Mouse (Mus musculus): ENCODE measurements around the gene Soat2. TPM values are rescaled to one million over a fixed set of nuclear protein-coding genes. Genes with fewer than 3 reads are reported as not detected.
A peak's percentile ranks its signal among the peaks of the same experiment; 100 is the strongest.

Soat2 gene
- polyA plus RNA-seq, 1 experiment from 2014 or later = 31.0 TPM

DNA sequence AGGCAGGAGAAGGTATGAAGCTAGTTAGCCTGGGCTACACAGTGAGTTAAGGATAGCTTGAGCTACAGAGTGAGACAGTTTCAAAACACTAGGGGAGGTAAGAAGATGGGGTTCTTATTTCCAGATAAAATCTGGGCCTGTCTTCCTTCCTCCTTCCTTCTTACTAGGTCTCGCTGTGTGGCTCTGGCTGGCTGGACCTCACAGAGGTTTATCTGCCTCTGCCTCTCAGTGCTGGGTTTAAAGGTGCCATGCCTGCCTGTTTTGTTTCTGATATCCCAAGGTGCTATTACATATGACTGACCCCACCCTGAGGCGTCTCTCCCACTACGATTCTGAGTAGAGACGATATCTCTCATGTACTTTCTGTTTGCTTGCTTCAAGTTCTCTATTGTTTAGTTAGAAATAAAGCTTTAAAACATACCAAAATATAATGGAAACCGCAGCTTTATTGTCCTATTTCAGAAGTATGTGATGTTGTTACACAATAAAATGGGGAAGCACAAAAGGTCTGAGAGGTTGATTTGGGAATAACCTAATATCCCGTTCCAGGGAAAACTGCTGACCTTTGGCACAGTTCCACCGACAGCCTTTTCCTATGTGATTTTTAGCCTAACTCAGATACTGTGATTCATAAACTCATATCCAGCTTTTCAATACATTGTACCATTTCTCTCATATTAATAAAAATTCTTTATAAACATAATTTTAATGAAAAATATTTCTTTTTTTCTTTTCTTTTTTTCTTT, 26.4 kb downstream of the Soat2 start:
- peak; percentile 50; the same call in 1 of the 2 replicates for ATAC-seq (ENCODE audit: low read depth)
- Histone ChIP-seq H3K9ac (no peak overlapping the region), H3K4me3 (replicated peaks) (no peak overlapping the region), H3K4me1 (replicated peaks) (peaks cover 28% of the 10 kb centered on the region), H3K27me3 (no peaks in the 10 kb centered on the region), H3K4me2 (no peak overlapping the region), H3K9me3 (replicated peaks) (no peaks in the 10 kb centered on the region), H3K27ac (no peak overlapping the region), H3K36me3 (peaks cover 4% of the 10 kb centered on the region; the same call in 1 of the 2 replicates)
- no peak for DNase-seq
- WGBS (ENCODE audit: insufficient replicate concordance) = 45% methylated on average over 7 of the region's 7 CpGs

DNA sequence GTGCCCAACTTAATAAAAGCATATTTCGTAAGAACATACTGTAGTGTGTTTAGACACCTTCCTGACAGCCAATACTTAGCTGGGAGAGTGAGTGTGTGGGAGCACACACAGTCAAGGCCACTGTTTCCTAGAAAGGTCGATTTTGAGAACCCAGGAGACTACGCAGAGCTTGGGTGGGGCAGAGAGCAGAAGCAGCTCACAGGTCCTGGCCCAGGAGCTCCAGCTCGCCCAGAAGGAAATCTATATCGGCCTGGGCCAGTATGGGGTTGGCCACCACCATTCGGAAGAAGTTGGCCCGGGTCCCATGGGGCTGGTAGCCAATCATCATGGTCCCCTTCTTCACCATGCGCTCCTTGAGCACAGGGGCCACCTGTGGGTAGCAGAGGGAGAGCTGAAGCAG, 27.1 kb downstream of the Soat2 start:
- Histone ChIP-seq H3K36me3 (peaks cover 4% of the 10 kb centered on the region; the same call in 1 of the 2 replicates), H3K27ac (no peak overlapping the region), H3K4me2 (no peak overlapping the region), H3K9ac (no peak overlapping the region; the same call in 1 of the 2 replicates), H3K4me1 (replicated peaks) (peaks cover 28% of the 10 kb centered on the region), H3K9me3 (replicated peaks) (no peaks in the 10 kb centered on the region), H3K4me3 (replicated peaks) (no peak overlapping the region), H3K27me3 (no peaks in the 10 kb centered on the region)
- no peak for ATAC-seq (ENCODE audit: low read depth)
- 75% methylated on average over 8 of the region's 8 CpGs for WGBS (ENCODE audit: insufficient replicate concordance)
- DNase-seq = no peak

DNA sequence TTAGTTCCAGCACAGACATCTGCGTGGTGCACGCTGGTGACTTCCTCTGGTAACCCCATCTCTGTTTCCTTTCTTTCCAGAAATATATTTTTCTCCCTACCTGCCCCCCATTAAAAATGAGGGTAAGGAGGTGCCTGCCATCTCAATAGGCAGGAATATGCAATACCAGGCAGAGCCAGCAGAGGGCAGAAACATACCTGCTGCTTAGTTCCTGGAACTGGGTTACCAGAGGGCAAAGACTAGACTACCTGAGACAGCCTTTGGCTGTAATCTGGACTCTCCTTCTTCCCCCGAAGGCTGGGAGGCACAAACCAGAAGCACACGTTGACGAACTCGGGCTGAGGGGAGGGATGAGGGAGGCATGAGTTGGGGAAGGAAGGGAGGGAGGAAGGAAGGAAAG, 28.0 kb downstream of the Soat2 start:
- WGBS (ENCODE audit: insufficient replicate concordance) = 10% methylated on average over 6 of the region's 6 CpGs
- no peaks in the 10 kb centered on the region for H3K9me3 ChIP-seq (replicated peaks)
- peaks cover 4% of the 10 kb centered on the region; the same call in 1 of the 2 replicates for H3K36me3 ChIP-seq
- ATAC-seq (ENCODE audit: low read depth) (peak; percentile 33; the same call in 1 of the 2 replicates), DNase-seq (peak; percentile 53)
- no peak overlapping the region for H3K27ac ChIP-seq
- no peak overlapping the region for H3K9ac ChIP-seq
- no peak overlapping the region for H3K4me3 ChIP-seq (replicated peaks)
- no peak overlapping the region for H3K4me2 ChIP-seq
- peaks cover 28% of the 10 kb centered on the region for H3K4me1 ChIP-seq (replicated peaks)
- H3K27me3 ChIP-seq = no peaks in the 10 kb centered on the region

DNA sequence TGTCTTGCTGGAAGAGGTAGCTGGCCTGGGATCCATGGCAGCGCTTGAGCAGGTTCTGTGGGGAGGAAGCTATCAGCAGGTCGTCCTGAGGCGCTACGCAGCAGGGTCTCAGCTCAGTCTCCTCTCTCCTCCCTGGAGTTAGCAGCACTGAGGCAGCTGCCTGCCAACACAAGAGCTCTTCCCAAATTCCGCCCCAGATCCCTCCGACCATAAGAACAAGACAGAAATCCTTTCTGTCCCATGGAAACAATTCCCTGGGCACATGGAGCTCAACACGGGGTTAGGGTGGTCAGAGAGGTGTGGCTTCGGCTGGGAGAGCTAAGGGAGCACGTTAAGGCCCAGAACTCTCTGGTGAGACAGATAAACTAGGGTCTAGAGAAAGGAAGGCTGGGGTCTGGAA, 28.8 kb downstream of the Soat2 start:
- H3K4me3 ChIP-seq (replicated peaks) = no peak overlapping the region
- H3K27me3 ChIP-seq = no peaks in the 10 kb centered on the region
- no peak for DNase-seq
- H3K4me1 ChIP-seq (replicated peaks) = peaks cover 28% of the 10 kb centered on the region
- H3K9ac ChIP-seq = no peak overlapping the region
- no peak for ATAC-seq (ENCODE audit: low read depth)
- no peaks in the 10 kb centered on the region for H3K9me3 ChIP-seq (replicated peaks)
- WGBS (ENCODE audit: insufficient replicate concordance) = 77% methylated on average over 9 of the region's 9 CpGs
- peaks cover 4% of the 10 kb centered on the region; the same call in 1 of the 2 replicates for H3K36me3 ChIP-seq
- H3K4me2 ChIP-seq = no peak overlapping the region
- no peak overlapping the region for H3K27ac ChIP-seq

DNA sequence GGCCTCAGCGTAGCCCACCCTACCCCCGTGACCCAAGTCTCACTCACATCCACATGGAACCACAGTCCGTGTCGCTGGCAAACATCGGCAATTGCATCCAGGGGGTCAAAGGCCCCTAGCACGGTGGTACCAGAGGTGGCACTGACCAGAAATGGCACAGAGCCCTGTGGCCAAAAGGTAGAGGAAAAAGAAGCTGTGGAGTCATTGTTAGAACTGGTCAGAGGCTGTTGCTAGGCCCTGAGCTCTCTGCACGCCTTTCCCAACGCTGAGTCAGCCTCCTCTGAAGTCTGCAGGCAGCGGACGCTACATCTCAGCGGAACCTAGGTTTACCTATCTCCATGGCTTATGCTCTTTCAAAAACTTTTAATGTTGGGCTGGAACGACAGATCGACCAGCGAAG, 29.6 kb downstream of the Soat2 start:
- WGBS (ENCODE audit: insufficient replicate concordance) = 82% methylated on average over 14 of the region's 14 CpGs
- Histone ChIP-seq H3K4me1 (replicated peaks) (peaks cover 28% of the 10 kb centered on the region), H3K36me3 (peaks cover 8% of the 10 kb centered on the region; the same call in 1 of the 2 replicates), H3K27ac (no peak overlapping the region), H3K9ac (no peak overlapping the region), H3K9me3 (replicated peaks) (no peaks in the 10 kb centered on the region), H3K27me3 (no peaks in the 10 kb centered on the region), H3K4me3 (replicated peaks) (no peak overlapping the region), H3K4me2 (no peak overlapping the region)
- no peak for ATAC-seq (ENCODE audit: low read depth)
- DNase-seq = no peak

DNA sequence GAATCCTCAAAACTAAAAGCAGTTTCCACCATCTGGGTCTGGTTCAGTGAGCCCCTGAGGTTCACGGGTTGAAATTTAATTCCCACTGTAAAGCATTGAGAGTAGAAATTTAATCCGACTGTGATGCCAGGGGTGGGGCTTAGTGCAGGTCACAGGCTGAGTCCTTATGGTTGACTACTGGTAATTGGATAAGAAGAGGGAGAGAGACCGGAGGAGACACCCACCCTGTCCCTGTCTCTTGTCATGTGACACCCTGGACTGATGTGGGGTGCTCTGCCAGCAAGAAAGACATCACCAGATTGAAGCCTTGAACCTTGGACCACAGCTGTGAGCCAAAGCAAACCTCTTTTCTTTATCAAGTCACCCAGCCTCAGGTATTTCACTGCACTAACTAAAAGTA, 32.8 kb downstream of the Soat2 start:
- WGBS (ENCODE audit: insufficient replicate concordance) = 72% methylated on average over 3 of the region's 3 CpGs
- DNase-seq = no peak
- ATAC-seq (ENCODE audit: low read depth) = no peak

DNA sequence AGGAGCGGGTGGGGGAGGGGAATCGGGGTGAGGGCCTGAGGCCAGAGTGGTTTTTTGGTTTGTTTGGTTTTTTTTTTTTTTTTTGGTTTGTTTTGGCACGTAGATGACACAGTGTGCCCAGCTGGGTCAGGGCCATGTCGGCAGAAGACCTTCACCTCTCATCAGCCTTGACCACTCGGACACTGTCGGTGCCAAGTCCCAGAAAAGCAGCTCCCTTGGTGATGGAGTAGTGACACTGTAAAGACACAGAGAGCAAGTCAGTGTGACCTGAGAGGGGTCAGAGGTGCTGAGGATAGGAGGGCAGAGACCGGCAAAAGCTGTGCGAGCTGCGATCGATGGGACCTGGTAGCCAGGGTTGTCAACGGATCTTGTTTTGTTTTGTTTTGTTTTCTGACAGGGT, 35.9 kb downstream of the Soat2 start:
- peaks cover 22% of the 10 kb centered on the region for H3K4me1 ChIP-seq (replicated peaks)
- 70% methylated on average over 11 of the region's 11 CpGs for WGBS (ENCODE audit: insufficient replicate concordance)
- no peak overlapping the region for H3K4me2 ChIP-seq
- no peaks in the 10 kb centered on the region for H3K27me3 ChIP-seq
- ATAC-seq (ENCODE audit: low read depth) (peak; percentile 52), DNase-seq (no peak)
- no peak overlapping the region for H3K9ac ChIP-seq
- H3K4me3 ChIP-seq (replicated peaks) = no peak overlapping the region
- H3K27ac ChIP-seq = peak overlapping the region; percentile 43; the same call in 1 of the 2 replicates
- no peaks in the 10 kb centered on the region for H3K9me3 ChIP-seq (replicated peaks)
- 0 out of 2 replicates have a peak, but pooled peaks cover 4% of the 10 kb centered on the region for H3K36me3 ChIP-seq

More for the DNA sequence above, 32.8 kb downstream of the Soat2 start:
- Histone ChIP-seq H3K4me1 (replicated peaks) (peaks cover 11% of the 10 kb centered on the region), H3K9ac (no peak overlapping the region), H3K9me3 (replicated peaks) (no peaks in the 10 kb centered on the region), H3K4me3 (replicated peaks) (no peak overlapping the region), H3K27ac (no peak overlapping the region), H3K36me3 (0 out of 2 replicates have a peak, but pooled peaks cover 4% of the 10 kb centered on the region), H3K4me2 (no peak overlapping the region), H3K27me3 (no peaks in the 10 kb centered on the region)

DNA sequence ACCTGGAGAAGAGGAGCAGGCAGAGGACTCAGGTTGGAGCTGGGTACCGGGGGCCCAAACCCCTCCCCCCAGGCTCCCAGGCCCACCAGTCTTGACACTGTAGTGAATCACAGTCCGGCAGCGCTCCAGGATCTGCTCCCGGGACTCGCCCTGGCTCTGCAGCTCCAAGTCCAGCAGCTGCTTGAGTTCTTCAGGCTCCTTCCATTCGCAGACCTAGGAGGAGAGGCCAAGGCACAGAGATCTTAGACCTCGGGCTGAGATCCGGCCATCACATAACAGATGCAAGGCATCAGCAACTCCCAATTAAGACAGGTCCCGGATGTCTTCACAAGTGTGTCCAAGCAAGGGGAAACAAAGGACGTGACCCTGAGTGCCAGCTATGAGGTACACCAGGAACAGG, 37.8 kb downstream of the Soat2 start:
- Histone ChIP-seq H3K4me1 (replicated peaks) (peaks cover 35% of the 10 kb centered on the region), H3K36me3 (0 out of 2 replicates have a peak, but pooled peaks cover 4% of the 10 kb centered on the region), H3K4me2 (0 out of 2 replicates have a peak overlapping the region, but pooled peaks have one; percentile 21), H3K27ac (no peak overlapping the region), H3K9me3 (replicated peaks) (no peaks in the 10 kb centered on the region), H3K9ac (0 out of 2 replicates have a peak overlapping the region, but pooled peaks have one; percentile 38), H3K4me3 (replicated peaks) (no peak overlapping the region), H3K27me3 (no peaks in the 10 kb centered on the region)
- 74% methylated on average over 10 of the region's 10 CpGs for WGBS (ENCODE audit: insufficient replicate concordance)
- DNase-seq = no peak
- ATAC-seq (ENCODE audit: low read depth) = no peak

DNA sequence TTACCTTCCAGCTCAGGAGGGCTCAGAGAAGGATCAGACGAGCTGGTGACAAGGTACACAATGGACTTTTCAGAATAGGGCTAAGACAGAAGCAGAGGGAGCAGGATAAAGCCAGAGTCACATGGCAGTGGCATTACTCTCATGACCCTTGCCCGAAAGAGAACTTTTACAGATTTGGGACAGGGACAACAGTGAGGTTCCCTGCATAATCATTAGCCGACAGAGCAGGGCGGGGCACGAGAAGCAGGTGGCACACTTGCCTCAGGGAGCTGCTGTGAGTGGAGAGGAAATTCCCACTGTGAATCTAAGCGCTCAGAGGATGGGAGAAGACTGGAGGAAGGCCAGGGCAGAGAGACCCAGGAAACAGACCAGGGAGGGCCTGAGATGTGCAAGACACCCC, 38.6 kb downstream of the Soat2 start:
- DNase-seq (no peak), ATAC-seq (ENCODE audit: low read depth) (no peak)
- H3K4me2 ChIP-seq = 0 out of 2 replicates have a peak overlapping the region, but pooled peaks have one; percentile 21
- H3K9ac ChIP-seq = no peak overlapping the region
- no peaks in the 10 kb centered on the region for H3K27me3 ChIP-seq
- no peaks in the 10 kb centered on the region for H3K9me3 ChIP-seq (replicated peaks)
- H3K27ac ChIP-seq = peak overlapping the region; percentile 29; the same call in 1 of the 2 replicates
- H3K4me3 ChIP-seq (replicated peaks) = no peak overlapping the region
- peaks cover 38% of the 10 kb centered on the region for H3K4me1 ChIP-seq (replicated peaks)
- WGBS (ENCODE audit: insufficient replicate concordance) = 57% methylated on average over 6 of the region's 6 CpGs
- 0 out of 2 replicates have a peak, but pooled peaks cover 4% of the 10 kb centered on the region for H3K36me3 ChIP-seq

DNA sequence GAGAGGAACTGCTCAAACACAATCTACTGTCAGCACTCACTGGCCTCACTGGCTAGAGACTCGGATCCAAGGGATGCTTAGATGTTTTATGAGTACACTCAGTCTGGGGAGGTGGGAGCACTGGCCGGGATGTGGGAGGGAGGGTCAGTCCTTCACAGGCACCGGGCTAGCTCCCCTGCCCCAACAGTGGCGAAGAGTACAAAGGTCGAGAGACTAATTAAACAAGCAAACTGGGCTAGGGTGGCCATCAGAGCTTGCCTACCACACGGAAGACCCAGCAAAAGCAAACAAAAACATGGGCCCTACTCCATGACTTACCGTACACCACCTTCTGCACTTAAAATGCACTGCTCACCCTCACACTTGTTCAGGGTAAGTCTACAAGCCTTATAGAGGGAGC, 41.4 kb downstream of the Soat2 start:
- Histone ChIP-seq H3K27me3 (no peaks in the 10 kb centered on the region), H3K36me3 (no peaks in the 10 kb centered on the region), H3K9me3 (replicated peaks) (no peaks in the 10 kb centered on the region), H3K4me1 (replicated peaks) (peaks cover 48% of the 10 kb centered on the region), H3K4me2 (no peak overlapping the region), H3K9ac (no peak overlapping the region), H3K4me3 (replicated peaks) (no peak overlapping the region), H3K27ac (peak overlapping the region; percentile 68)
- 58% methylated on average over 7 of the region's 7 CpGs for WGBS (ENCODE audit: insufficient replicate concordance)
- DNase-seq = no peak
- ATAC-seq (ENCODE audit: low read depth) = peak; percentile 50

DNA sequence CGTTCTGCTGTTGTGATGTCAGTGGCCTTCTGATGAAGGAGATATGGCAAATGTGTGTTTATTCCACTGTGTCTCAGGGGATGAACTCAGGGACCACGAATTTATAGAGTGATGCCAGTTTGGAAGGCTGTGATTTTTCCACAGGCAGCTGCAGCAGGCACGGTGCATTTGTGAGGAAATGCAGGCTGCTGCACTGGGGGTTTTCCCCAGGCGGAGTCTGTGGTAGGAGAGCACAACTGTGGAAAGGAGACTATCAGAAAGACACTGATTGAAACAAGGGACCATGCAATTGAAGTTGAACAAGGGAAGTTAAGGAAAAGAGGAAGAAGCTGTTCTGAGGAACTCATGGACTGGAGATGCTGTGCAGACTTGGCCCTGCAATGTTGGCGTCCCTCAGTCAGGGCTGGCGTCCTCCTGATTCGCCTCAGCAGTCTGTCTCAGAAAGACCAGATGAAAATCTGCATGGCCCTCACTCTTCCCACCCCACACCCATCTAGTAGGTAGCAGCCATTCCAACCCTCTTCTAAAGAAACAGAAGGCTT, 42.0 kb downstream of the Soat2 start:
- Histone ChIP-seq H3K36me3 (no peaks in the 10 kb centered on the region), H3K4me2 (no peak overlapping the region), H3K27me3 (no peaks in the 10 kb centered on the region), H3K4me3 (replicated peaks) (no peak overlapping the region), H3K27ac (peak overlapping the region; percentile 68), H3K4me1 (replicated peaks) (peaks cover 48% of the 10 kb centered on the region), H3K9ac (no peak overlapping the region), H3K9me3 (replicated peaks) (no peaks in the 10 kb centered on the region)
- WGBS (ENCODE audit: insufficient replicate concordance) = 36% methylated on average over 7 of the region's 7 CpGs
- no peak for DNase-seq
- ATAC-seq (ENCODE audit: low read depth) = no peak
